Mouse (Mus musculus): ENCODE data around the gene Ankrd63. TPM values are rescaled to one million over a fixed set of nuclear protein-coding genes. Genes with fewer than 3 reads are reported as not detected.

The Ankrd63 gene
- total and polyA plus RNA-seq, 2 experiments from 2014 or later = 0.22 TPM; not detected in 1

GRCm38 (mm10) chr2:118729194-118729593 lies 25.4 kb upstream of the Ankrd63 start:
- Histone ChIP-seq H3K9ac (replicated peaks; ENCODE audit: low read length, poor library complexity, severe bottlenecking) (no peak overlapping the region), H3K27me3 (ENCODE audit: insufficient read depth, low read length) (peaks cover 8% of the 10 kb centered on the region), H3K27ac (ENCODE audit: low read depth, low read length) (no peak overlapping the region), H3K4me2 (ENCODE audit: low read depth, low read length, poor library complexity, severe bottlenecking) (no peak overlapping the region), H3K9me3 (ENCODE audit: low read length) (no peaks in the 10 kb centered on the region), H3K4me1 (ENCODE audit: insufficient read depth, low read length) (no peaks in the 10 kb centered on the region), H3K4me3 (ENCODE audit: low read depth, low read length) (no peak overlapping the region), H3K36me3 (ENCODE audit: insufficient read depth, low read length) (no peaks in the 10 kb centered on the region)
- ATAC-seq (ENCODE audit: low FRiP score) (no peak), DNase-seq (ENCODE audit: low spot score) (no peak)
- WGBS = 56% methylated on average over 4 of the region's 4 CpGs
- TF ChIP-seq CTCF (IDR thresholded peaks at IDR 0.05) = no peak

- no peak within 1 kb of the TSS for H3K4me2 ChIP-seq (ENCODE audit: low read depth, low read length, poor library complexity, severe bottlenecking)
- no peak within 1 kb of the TSS for H3K4me3 ChIP-seq (ENCODE audit: low read depth, low read length)
- no peak for TF ChIP-seq CTCF (IDR thresholded peaks at IDR 0.05)
- H3K9me3 ChIP-seq (ENCODE audit: low read length) = no peaks in the 10 kb centered on the region
- no peaks in the 10 kb centered on the region for H3K4me1 ChIP-seq (ENCODE audit: insufficient read depth, low read length)
- no peak within 1 kb of the TSS for H3K9ac ChIP-seq (replicated peaks; ENCODE audit: low read length, poor library complexity, severe bottlenecking)
- H3K27me3 ChIP-seq (ENCODE audit: insufficient read depth, low read length) = peaks cover 8% of the 10 kb centered on the region
- 15% methylated on average over 7 of the region's 7 CpGs for WGBS
- ATAC-seq (ENCODE audit: low FRiP score) (no peak), DNase-seq (ENCODE audit: low spot score) (no peak)
- H3K36me3 ChIP-seq (ENCODE audit: insufficient read depth, low read length) = no peaks in the 10 kb centered on the region
- H3K27ac ChIP-seq (ENCODE audit: low read depth, low read length) = no peak within 1 kb of the TSS
Measured at GRCm38 (mm10) chr2:118728337-118728736, 24.6 kb upstream of the Ankrd63 start, which contains the start of gene Plcb2. Plcb2 (minus strand) TSS chr2:118728438.

- no peak overlapping the region for H3K4me2 ChIP-seq (ENCODE audit: low read depth, low read length, poor library complexity, severe bottlenecking)
- H3K36me3 ChIP-seq (ENCODE audit: insufficient read depth, low read length) = no peaks in the 10 kb centered on the region
- no peak overlapping the region for H3K9ac ChIP-seq (replicated peaks; ENCODE audit: low read length, poor library complexity, severe bottlenecking)
- H3K4me1 ChIP-seq (ENCODE audit: insufficient read depth, low read length) = no peaks in the 10 kb centered on the region
- no peak overlapping the region for H3K27ac ChIP-seq (ENCODE audit: low read depth, low read length)
- ATAC-seq (ENCODE audit: low FRiP score) = no peak
- H3K9me3 ChIP-seq (ENCODE audit: low read length) = no peaks in the 10 kb centered on the region
- peaks cover 8% of the 10 kb centered on the region for H3K27me3 ChIP-seq (ENCODE audit: insufficient read depth, low read length)
- DNase-seq (ENCODE audit: low spot score) = no peak
- 36% methylated on average over 9 of the region's 9 CpGs for WGBS
- H3K4me3 ChIP-seq (ENCODE audit: low read depth, low read length) = no peak overlapping the region
- no peak for TF ChIP-seq CTCF (IDR thresholded peaks at IDR 0.05)
Measured at GRCm38 (mm10) chr2:118727911-118728310, 24.1 kb upstream of the Ankrd63 start.

- ATAC-seq (ENCODE audit: low FRiP score) (no peak), DNase-seq (ENCODE audit: low spot score) (no peak)
- no peaks in the 10 kb centered on the region for H3K36me3 ChIP-seq (ENCODE audit: insufficient read depth, low read length)
- no peak overlapping the region for H3K4me2 ChIP-seq (ENCODE audit: low read depth, low read length, poor library complexity, severe bottlenecking)
- H3K27ac ChIP-seq (ENCODE audit: low read depth, low read length) = no peak overlapping the region
- no peak for TF ChIP-seq CTCF (IDR thresholded peaks at IDR 0.05)
- H3K9me3 ChIP-seq (ENCODE audit: low read length) = no peaks in the 10 kb centered on the region
- WGBS = 88% methylated on average over 2 of the region's 2 CpGs
- peaks cover 3% of the 10 kb centered on the region; the same call in 1 of the 2 replicates for H3K27me3 ChIP-seq (ENCODE audit: insufficient read depth, low read length)
- no peaks in the 10 kb centered on the region for H3K4me1 ChIP-seq (ENCODE audit: insufficient read depth, low read length)
- H3K9ac ChIP-seq (replicated peaks; ENCODE audit: low read length, poor library complexity, severe bottlenecking) = no peak overlapping the region
- no peak overlapping the region for H3K4me3 ChIP-seq (ENCODE audit: low read depth, low read length)
Measured at GRCm38 (mm10) chr2:118726873-118727272, 23.1 kb upstream of the Ankrd63 start.

- Histone ChIP-seq H3K27me3 (ENCODE audit: insufficient read depth, low read length) (peaks cover under 1% of the 10 kb centered on the region; the same call in 1 of the 2 replicates), H3K4me1 (ENCODE audit: insufficient read depth, low read length) (no peaks in the 10 kb centered on the region), H3K27ac (ENCODE audit: low read depth, low read length) (no peak overlapping the region), H3K4me2 (ENCODE audit: low read depth, low read length, poor library complexity, severe bottlenecking) (no peak overlapping the region), H3K36me3 (ENCODE audit: insufficient read depth, low read length) (no peaks in the 10 kb centered on the region), H3K9me3 (ENCODE audit: low read length) (no peaks in the 10 kb centered on the region), H3K4me3 (ENCODE audit: low read depth, low read length) (no peak overlapping the region), H3K9ac (replicated peaks; ENCODE audit: low read length, poor library complexity, severe bottlenecking) (no peak overlapping the region)
- no peak for TF ChIP-seq CTCF (IDR thresholded peaks at IDR 0.05)
- WGBS = 84% methylated on average over 4 of the region's 4 CpGs
- ATAC-seq (ENCODE audit: low FRiP score) (no peak), DNase-seq (ENCODE audit: low spot score) (no peak)
Measured at GRCm38 (mm10) chr2:118725511-118725910, 21.7 kb upstream of the Ankrd63 start.

GRCm38 (mm10) chr2:118723693-118724486 lies 20.1 kb upstream of the Ankrd63 start:
- ATAC-seq (ENCODE audit: low FRiP score) (no peak), DNase-seq (ENCODE audit: low spot score) (no peak)
- Histone ChIP-seq H3K9ac (replicated peaks; ENCODE audit: low read length, poor library complexity, severe bottlenecking) (no peak overlapping the region), H3K27me3 (ENCODE audit: insufficient read depth, low read length) (no peaks in the 10 kb centered on the region), H3K36me3 (ENCODE audit: insufficient read depth, low read length) (no peaks in the 10 kb centered on the region), H3K4me2 (ENCODE audit: low read depth, low read length, poor library complexity, severe bottlenecking) (no peak overlapping the region), H3K4me3 (ENCODE audit: low read depth, low read length) (no peak overlapping the region), H3K27ac (ENCODE audit: low read depth, low read length) (no peak overlapping the region), H3K9me3 (ENCODE audit: low read length) (no peaks in the 10 kb centered on the region), H3K4me1 (ENCODE audit: insufficient read depth, low read length) (no peaks in the 10 kb centered on the region)
- 82% methylated on average over 15 of the region's 15 CpGs for WGBS
- TF ChIP-seq CTCF (IDR thresholded peaks at IDR 0.05) = no peak
